Mouse (Mus musculus) layer of hippocampus, adult 9-11 months (tissue): ENCODE measurements around the gene Apol7b.
"Not testable (repeated sequence)": the region's sequence is repeated elsewhere in the genome, so short reads cannot be mapped to it uniquely, and the experiment has no call there.

ENCODE experiments used
- DNase-seq: peaks from one replicate; pipeline ENCODE4 v3.0.0; 2022

Gene Apol7b

GRCm38 (mm10) chr15:77447392-77447791, at the start of gene Apol7b:
Gene Apol7b, minus strand, starts transcription at chr15:77447492.
- DNase-seq: not testable (repeated sequence)

GRCm38 (mm10) chr15:77494694-77495093, 47.4 kb upstream of the Apol7b start:
- not testable (repeated sequence) for DNase-seq

DNA sequence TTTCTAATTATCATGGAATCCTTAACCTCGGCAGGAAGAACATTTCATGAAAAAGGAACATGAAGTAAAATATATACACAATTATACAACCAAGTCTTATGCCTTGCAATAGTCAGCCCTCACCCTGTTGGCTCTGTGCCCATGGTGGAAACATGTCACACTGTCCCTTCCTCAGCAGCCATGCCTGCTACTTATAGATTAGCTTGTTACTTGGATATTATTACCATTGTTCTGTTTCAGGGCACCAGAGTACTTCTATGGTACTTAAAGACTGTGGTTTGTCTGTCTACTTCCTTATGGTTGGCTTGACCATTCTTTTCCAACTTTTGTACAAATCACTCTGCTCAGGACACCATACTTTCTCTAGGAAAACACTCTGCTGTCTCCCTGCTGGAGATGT, 45.9 kb upstream of the Apol7b start:
- not testable (repeated sequence) for DNase-seq

GRCm38 (mm10) chr15:77482140-77482794, 35.0 kb upstream of the Apol7b start:
- DNase-seq: no peak

DNA sequence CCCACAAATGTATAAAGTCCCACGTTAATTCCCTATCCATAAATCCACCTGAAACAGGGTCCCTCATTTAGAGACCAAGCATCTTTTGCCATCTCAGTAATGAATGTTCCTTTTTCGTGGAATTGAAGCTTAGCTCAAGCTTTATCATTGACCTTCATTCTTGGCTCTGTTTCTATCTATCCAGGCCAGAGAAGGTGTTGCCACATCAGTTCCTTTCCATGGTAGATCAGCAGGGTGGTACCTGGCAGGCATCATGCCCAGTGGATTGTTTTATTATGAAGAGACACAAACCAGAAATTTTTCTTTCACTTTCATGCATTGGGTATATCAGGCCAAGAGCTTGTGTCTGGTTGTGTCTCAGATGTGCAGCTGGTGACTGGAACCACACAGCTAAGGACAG, 29.4 kb upstream of the Apol7b start, which contains the start of gene Apol10a:
Gene Apol10a (plus strand): TSS at position 355 of the 400 bp plus-strand sequence.
- not testable (repeated sequence) for DNase-seq

DNA sequence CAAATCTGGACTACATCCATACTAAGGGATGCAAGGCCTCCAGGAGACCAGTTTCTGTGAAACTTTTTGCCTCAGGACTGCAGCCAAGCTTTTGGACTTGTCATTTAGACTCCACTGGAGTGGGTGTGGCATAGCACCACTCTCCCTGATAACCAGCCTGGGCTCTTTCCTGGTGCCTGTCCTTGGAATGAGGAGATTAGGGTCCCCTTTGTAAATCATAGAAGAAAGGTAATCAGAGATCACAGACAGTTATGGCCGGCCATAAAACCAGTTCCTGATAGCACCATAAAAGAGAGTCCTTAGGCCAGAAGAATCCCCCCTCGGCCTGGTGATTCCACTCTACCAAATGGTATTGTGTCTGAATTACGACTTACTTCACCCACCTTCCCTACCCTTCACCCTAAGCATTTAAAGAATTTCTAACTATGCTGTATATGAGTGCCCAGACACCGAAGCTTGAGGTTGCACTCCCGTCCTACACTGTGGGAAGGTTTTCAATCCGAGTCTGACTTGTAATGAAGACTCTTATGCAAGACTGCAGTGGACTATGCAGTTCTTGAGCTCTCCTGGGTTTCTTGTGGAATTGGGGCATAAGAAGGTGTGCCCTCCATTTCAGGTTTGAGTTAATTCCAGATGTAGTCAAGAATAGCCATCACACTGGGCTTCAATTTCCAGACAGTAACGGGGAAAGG, 27.6 kb upstream of the Apol7b start:
- DNase-seq: not testable (repeated sequence)

DNA sequence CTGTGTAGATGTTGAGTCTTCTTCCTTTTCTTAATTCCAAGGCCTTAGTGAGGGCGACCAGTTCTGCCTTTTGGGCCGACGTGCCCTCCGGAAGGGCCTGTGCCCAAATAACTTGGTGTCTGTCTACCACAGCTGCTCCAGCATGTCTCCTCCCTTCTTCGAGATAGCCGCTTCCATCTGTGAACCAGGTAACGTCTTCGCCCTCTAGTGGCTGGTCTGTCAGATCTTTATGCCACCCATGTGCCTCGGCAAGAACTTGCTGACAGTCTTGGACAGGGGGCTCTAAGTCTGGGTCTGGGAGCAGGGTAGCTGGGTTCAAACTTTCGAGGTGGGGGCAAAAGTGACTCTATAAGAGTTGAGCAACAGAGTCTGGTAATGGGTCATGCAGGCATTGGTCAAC, 2.6 kb upstream of the Apol7b start:
- not testable (repeated sequence) for DNase-seq

- not testable (repeated sequence) for DNase-seq
Measured at GRCm38 (mm10) chr15:77445668-77446067, 1.6 kb downstream of the Apol7b start.

- peak; percentile 41 for DNase-seq
Measured at GRCm38 (mm10) chr15:77444746-77445145, 2.5 kb downstream of the Apol7b start.

- DNase-seq: not testable (repeated sequence)
Measured at GRCm38 (mm10) chr15:77428690-77429448, 18.4 kb downstream of the Apol7b start.

DNA sequence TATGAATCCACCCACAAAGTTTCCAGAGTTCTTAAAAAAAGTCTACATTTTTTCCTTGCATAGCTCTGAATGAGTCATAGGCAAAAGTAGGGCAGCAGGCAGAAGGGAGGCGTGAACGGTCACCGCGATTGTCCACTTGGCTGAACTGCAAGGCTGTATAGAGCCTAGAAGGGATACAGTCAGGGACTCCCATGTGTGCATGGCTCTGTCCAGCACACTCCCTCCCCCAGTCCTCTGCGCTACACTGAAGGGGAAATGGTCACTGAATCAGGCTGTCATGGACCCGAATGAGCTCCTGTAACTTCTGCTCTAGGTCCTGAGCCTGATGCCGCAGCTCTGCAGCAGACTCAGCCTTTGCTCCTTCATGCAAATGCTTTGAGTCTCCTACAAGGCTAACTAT, 24.4 kb downstream of the Apol7b start:
- DNase-seq: not testable (repeated sequence)

DNA sequence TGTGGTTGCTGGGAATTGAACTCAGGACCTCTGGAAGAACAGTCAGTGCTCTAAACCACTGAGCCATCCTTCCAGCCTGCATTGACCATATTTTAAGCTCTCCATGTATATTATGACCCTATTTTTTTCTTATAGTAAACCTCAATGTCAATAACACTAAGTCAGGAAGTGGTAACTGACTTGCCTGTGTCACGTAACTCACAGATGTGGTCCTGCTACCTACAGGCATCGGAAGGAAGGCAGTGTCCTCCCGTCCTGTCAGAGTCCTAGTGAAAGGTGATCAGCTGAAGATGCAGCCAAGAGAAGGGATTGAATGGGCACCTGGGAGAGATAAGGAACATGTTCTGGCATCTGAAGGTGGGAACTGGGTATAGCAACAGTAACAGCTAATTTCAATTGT, 27.6 kb downstream of the Apol7b start:
- not testable (repeated sequence) for DNase-seq

DNA sequence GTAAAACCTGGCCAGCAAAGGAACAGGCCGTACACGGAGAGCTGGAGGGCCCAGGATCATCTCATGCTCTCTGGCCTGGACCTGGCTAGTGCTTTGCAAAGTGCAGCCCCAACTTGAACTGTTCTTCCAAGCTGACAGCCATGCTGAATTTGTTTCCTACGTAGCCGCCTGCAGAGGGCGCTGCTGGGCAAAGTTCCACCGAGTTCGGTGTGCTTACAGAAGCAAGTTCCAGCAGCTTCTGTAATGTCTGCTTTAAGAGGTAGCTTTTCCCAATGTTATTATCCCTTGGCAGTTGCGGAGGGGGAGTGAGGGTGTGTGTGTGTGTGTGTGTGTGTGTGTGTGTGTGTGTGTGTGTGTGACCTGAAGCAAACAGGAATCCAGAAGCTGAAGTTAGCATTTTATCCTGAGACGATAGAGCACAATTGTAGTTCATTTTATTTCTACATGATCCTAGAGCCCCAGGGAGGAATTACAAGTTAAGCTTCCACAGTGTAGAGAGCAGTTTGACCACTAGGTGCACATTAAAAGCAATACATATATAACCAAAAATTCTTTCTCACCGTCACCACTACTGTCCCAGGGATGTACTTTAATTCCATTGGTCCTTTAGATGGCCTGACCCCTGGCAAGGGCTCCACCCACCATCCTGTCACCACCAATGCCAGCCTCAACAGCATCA, 30.5 kb downstream of the Apol7b start:
- DNase-seq: not testable (repeated sequence)

GRCm38 (mm10) chr15:77415653-77416052, 31.6 kb downstream of the Apol7b start:
- not testable (repeated sequence) for DNase-seq

- DNase-seq: not testable (repeated sequence)
Measured at GRCm38 (mm10) chr15:77412695-77413094, 34.6 kb downstream of the Apol7b start.

- DNase-seq: not testable (repeated sequence)
Measured at GRCm38 (mm10) chr15:77411035-77411434, 36.3 kb downstream of the Apol7b start, which contains the start of gene Apol9a. Gene Apol9a, minus strand, starts transcription at chr15:77411135.

DNA sequence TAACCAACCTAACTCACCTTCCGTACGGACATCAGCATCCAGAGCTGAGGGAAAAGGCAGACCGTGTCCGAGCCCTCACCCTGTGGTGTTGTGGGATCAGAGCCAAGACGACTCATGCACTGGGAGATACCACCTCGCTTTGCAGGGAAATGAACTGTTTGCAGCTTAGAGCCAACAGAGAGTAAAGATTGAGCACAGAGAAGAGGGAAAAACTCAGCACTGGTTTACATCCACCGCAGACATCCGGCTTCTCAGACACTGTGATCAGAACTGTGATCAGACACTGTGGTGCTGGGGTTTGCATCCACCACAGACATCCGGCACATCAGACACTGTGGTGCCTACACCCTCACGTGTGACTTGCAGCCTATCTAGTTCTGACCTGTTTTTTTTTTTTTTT, 40.9 kb downstream of the Apol7b start:
- DNase-seq: not testable (repeated sequence)

- not testable (repeated sequence) for DNase-seq
Measured at GRCm38 (mm10) chr15:77399027-77399426, 48.3 kb downstream of the Apol7b start, which contains the start of gene Apol7a. Gene Apol7a, minus strand, starts transcription at chr15:77399110.

DNA sequence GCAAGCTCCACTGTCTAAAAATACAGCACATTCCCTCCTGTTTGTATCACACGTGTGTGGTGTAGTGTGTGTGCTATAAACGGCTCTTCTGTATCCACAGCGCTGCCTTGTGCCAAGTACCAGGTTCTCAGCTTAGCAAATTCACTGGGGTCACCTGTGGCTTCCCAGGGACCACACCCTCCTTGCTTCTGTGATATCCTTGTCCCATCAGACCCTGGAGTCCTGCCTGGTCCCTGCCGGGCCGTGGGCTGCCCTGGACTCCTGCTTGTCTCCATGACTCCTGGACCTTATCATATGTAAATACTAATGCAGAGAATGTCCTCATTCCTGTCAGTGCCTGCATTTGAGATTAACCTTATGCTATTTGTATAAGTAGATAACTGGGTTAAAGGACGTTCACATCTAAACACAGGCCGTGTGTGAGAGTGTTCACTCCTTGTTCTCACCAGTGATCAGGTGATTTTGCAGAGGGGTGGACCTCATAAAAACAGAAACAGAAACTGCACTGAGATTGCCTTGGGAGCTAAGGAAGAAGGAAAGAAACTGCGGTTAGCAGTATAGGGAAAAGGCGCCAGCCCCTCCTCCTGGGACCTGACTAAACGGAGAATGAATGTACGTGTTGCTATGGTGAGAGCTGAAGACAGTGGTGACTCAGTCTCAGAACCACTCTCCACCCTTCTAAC, 49.7 kb downstream of the Apol7b start:
- not testable (repeated sequence) for DNase-seq

- DNase-seq: not testable (repeated sequence)
Measured at GRCm38 (mm10) chr15:77393832-77394231, 53.5 kb downstream of the Apol7b start.

DNA sequence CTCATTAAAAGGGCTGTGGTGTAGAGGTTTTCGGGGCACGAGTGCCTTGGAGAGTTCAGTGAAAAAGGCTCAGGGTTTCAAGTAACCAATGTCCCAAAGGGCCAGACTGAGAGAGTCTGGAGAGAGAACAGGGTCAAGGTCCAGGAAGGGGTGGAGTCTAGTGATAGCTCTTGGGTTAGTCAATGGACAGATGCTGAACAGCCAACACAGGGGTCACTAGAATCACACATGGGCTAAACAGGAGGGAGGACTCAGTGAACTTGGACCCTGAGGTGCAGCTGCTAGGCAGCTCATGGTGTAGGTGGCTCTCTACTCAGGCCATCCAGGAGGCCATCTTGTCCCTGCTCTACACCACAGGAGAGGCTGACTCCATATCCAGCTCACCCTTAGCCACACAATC, 59.8 kb downstream of the Apol7b start:
- no peak for DNase-seq
